Mouse (Mus musculus) brain, embryonic 14.5 days (tissue): ENCODE results near the gene B3galt1.

Experiments
- CTCF ChIP-seq: fragments of 200-500 bp; IDR thresholded peaks from 2 replicates; pipeline ENCODE4 v1.5.1; 2012; ENCODE audit warnings: inconsistent platforms, mild to moderate bottlenecking, moderate library complexity, borderline replicate concordance; ENCODE audit not compliant: insufficient read depth, insufficient read length; ENCODE audit errors: extremely low read depth
- POLR2A ChIP-seq: fragments of 200-500 bp; IDR thresholded peaks from 2 replicates; pipeline ENCODE4 v1.6.1; 2012; ENCODE audit warnings: mild to moderate bottlenecking, inconsistent platforms, borderline replicate concordance; ENCODE audit not compliant: poor library complexity, insufficient read depth, insufficient read length, severe bottlenecking; ENCODE audit errors: extremely low read depth

- TF ChIP-seq CTCF, result no peak
- no peak for TF ChIP-seq POLR2A
Measured at GRCm38 (mm10) chr2:67797561-67797960, 231.9 kb downstream of the B3galt1 start.
